Mouse (Mus musculus) CD8-positive naive resting alpha-beta T cell, adult 2 months (primary cell): Measurements from ENCODE around the gene Foxp1.
A peak's percentile ranks its signal among the peaks of the same experiment; 100 is the strongest.

ENCODE experiments used
- DNase-seq, 2 experiments: peaks; one replicate each; pipeline ENCODE4 v3.0.0; 2022; ENCODE audit warnings: low read depth in 2 of 2, low spot score in 2 of 2

Gene Foxp1

GRCm38 (mm10) chr6:98983311-98983838, 539.1 kb downstream of the Foxp1 start:
- DNase-seq: no peak

GRCm38 (mm10) chr6:98981265-98981664, 541.3 kb downstream of the Foxp1 start:
- no peak for DNase-seq

- DNase-seq: no peak
These were observed 542.1 kb downstream of the Foxp1 start for GRCm38 (mm10) chr6:98980432-98980831.

GRCm38 (mm10) chr6:98980001-98980400, 542.5 kb downstream of the Foxp1 start:
- no peak for DNase-seq

- no peak for DNase-seq
These were observed 544.7 kb downstream of the Foxp1 start for GRCm38 (mm10) chr6:98977806-98978205.

- DNase-seq: no peak
These were observed 546.6 kb downstream of the Foxp1 start for GRCm38 (mm10) chr6:98975918-98976317.

GRCm38 (mm10) chr6:98973433-98973832, 549.1 kb downstream of the Foxp1 start:
- DNase-seq: no peak

- DNase-seq: no peak
These were observed 550.1 kb downstream of the Foxp1 start for GRCm38 (mm10) chr6:98972404-98972803.

GRCm38 (mm10) chr6:98959333-98959732, 563.2 kb downstream of the Foxp1 start:
- no peak for DNase-seq

GRCm38 (mm10) chr6:98956522-98957169, 565.9 kb downstream of the Foxp1 start:
- peak in 1 of 2 experiments; percentile 22 for DNase-seq

GRCm38 (mm10) chr6:98955706-98956105, 566.8 kb downstream of the Foxp1 start:
- DNase-seq: no peak

GRCm38 (mm10) chr6:98954439-98954838, 568.1 kb downstream of the Foxp1 start:
- DNase-seq: no peak

GRCm38 (mm10) chr6:98949703-98950191, 572.8 kb downstream of the Foxp1 start:
- DNase-seq: no peak

- no peak for DNase-seq
These were observed 573.2 kb downstream of the Foxp1 start for GRCm38 (mm10) chr6:98949286-98949685.

- no peak for DNase-seq
These were observed 574.1 kb downstream of the Foxp1 start for GRCm38 (mm10) chr6:98948153-98949141.

GRCm38 (mm10) chr6:98947486-98948152, 574.9 kb downstream of the Foxp1 start:
- no peak for DNase-seq

- no peak for DNase-seq
These were observed 575.8 kb downstream of the Foxp1 start for GRCm38 (mm10) chr6:98946731-98947130.

- DNase-seq: no peak
These were observed 576.8 kb downstream of the Foxp1 start for GRCm38 (mm10) chr6:98945496-98946412.

- DNase-seq: no peak
These were observed 584.2 kb downstream of the Foxp1 start for GRCm38 (mm10) chr6:98938348-98938747.

GRCm38 (mm10) chr6:98937513-98937912, 585.0 kb downstream of the Foxp1 start:
- no peak for DNase-seq
